Mouse (Mus musculus): ENCODE measurements around the gene Nr4a1. TPM values are rescaled to one million over a fixed set of nuclear protein-coding genes. Genes with fewer than 3 reads are reported as not detected.

The Nr4a1 gene
- total RNA-seq, 2 experiments from 2014 or later, result 7.7 to 10.5 TPM

- peak; percentile 92 to 95 for DNase-seq
Observed at GRCm38 (mm10) chr15:101315832-101316231, 61.8 kb downstream of the Nr4a1 start.

DNA sequence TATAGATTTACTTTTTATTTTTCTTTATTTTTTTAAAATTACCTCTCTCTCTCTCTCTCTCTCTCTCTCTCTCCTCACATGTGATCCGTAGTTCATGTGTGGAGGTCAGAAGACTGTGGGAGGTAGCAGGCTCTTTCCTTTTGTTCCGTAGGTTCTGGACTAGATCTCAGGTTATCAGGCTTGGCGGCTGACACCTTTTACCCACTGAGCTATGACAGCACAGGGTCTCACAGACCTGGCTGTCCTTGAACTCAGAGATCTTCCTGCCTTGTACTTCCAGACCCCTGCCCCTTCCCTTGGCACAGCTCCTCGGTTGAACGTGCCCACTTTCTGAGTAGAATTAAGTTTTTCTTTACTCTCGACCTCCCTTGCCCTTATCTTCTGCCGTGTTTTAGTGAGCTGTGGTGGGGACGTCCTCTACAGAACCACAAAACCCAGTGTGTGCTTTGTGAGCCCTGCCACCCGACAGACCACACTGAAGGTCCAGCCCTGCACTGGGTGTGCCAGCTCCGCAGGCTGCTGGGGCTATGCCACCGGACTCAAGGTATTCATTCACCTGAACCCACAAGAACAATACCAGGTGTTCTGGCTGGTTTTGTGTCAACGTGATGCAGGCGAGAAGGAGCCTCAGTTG is 62.3 kb downstream of the Nr4a1 start:
- no peak for DNase-seq

- DNase-seq, result peak in 1 of 2 experiments; percentile 35
Observed at GRCm38 (mm10) chr15:101316913-101317813, 63.1 kb downstream of the Nr4a1 start.

GRCm38 (mm10) chr15:101317814-101318500 is 63.9 kb downstream of the Nr4a1 start:
- peak in 1 of 2 experiments; percentile 28 for DNase-seq

DNA sequence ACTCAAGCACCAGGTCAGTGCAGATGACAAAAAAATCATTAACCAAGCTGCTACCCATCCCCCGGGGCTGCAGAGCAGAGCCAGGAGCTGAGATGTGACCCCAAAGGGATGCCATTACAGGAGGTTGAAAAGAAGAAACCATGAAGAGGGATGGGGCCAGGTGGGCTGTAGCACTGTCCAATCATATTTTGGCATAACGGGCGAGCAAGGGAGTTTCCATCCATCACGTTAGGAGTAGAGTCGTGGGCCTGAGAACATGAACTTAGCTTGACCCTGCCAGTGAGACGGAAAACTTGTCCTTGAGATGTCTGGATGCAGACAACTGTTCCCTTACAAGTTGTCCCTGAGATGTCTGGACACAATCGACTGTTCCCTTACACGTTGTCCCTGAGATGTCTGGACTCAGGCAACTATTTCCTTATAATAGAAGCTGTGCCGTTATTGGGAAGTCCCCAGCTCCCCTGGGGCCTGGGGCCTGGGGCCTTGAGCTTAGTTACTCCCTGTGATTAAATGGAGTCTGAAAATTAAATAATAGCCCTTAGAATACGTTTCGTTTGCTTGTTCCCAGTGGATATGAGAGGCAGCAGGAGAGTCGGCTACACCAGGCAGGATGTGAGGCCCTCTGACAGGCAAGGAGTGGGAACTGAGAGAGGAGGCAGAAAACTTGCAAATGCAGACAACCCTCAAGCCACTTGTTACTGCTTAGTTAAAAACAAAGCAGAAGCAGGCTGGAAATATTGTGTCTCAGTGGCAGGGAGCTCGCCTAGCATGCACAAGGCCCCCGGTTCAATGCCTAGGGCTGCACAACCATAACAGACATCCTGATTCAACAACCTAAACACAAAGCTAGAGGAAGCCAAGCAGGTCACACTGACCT is 65.1 kb downstream of the Nr4a1 start:
- DNase-seq, result peak; percentile 41 to 46

- peak in 1 of 2 experiments; percentile 38 for DNase-seq
Observed at GRCm38 (mm10) chr15:101320010-101320617, 66.0 kb downstream of the Nr4a1 start.

DNA sequence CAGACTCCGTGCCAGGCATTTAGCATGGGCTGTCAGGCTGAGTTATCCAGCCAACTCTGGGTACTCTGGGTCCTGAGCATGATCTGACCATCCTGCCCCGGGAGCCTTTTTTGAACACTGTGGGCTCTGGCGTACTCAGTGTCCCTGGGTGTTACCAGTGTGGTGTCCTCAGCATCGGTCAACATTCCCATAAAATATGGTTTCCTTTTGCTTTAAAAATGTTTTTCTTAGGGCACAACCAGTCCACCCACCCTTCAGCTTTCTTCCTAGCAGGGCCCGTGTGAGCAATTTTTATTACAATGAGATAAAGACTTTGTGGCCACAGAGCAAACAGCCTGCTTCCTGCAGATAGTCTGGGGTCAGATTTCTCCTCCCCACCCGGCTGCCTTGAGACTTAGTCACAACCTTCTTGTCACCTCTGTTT is 66.6 kb downstream of the Nr4a1 start:
- peak; percentile 44 to 76 for DNase-seq

GRCm38 (mm10) chr15:101321126-101321525 is 67.1 kb downstream of the Nr4a1 start:
- DNase-seq, result no peak

- DNase-seq, result no peak
Observed at GRCm38 (mm10) chr15:101322106-101322505, 68.0 kb downstream of the Nr4a1 start.

DNA sequence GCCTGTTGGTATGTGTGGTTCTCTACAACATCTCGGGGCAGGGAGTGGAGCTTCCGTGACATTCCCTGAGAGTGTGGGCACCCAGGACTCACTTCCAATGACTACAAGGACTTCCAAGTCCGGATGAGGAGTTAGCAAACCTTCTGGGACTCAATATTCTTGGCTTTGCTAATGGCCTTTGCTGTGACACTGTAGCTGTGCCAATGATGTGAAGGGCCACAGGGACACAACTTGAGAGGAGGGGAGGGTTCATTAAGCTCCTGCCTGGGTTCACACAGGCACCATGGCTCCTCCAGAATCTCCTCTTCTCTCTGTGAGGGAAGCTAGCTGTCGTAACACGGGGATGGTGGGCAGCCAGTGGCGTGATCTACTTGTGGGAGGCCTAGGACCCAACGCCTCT is 68.6 kb downstream of the Nr4a1 start:
- DNase-seq, result no peak

DNA sequence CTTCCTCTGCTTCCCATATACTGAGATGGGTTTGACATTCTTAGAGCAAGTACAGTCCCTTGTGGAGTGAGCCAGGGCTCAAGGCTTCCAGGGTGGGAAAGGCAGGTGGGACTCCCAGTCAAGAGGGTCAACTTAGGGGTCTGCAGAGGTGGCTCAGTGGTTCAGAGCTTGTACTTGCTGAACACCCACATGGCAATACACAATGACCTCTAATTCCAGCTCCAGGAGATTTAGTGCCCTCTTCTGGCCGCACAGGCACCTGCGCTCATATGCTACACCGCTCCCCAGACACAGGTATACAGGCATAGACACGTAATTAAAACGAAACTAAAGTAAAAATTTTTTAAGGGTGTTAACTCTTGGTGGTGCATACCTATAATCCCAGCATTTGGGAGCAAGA is 69.4 kb downstream of the Nr4a1 start:
- DNase-seq, result no peak

Other genes starting within 250 kb of the Nr4a1 start
- not detected for gene Gm47841, start 206.9 kb upstream of the Nr4a1 start, total RNA-seq (2021)
- 1 to 10 TPM; 1.1 to 1.2 TPM for gene Fignl2, start 175.7 kb upstream of the Nr4a1 start, total RNA-seq (2021)
- gene Ankrd33, start 138.5 kb upstream of the Nr4a1 start, total RNA-seq (2021), result not detected
- 10 to 100 TPM; 26.5 to 27.9 TPM for gene Acvrl1, start 125.7 kb upstream of the Nr4a1 start, total RNA-seq (2021)
- 10 to 100 TPM in 1 of 2 experiments, 1 to 10 TPM in 1; 9.8 to 10.3 TPM for gene Acvr1b, start 80.2 kb upstream of the Nr4a1 start, total RNA-seq (2021)
- 1 to 10 TPM; 8.7 to 9.7 TPM for gene Grasp, start 30.1 kb upstream of the Nr4a1 start, total RNA-seq (2021)
- 10 to 100 TPM; 20.0 to 21.3 TPM for gene Atg101, start 30.0 kb downstream of the Nr4a1 start, total RNA-seq (2021)
- gene 6030408B16Rik, start 38.9 kb downstream of the Nr4a1 start, total RNA-seq (2021), result 1 to 10 TPM in 1 of 2 experiments, under 1 TPM in 1; 0.69 to 1.1 TPM
- 1 to 10 TPM; 2.0 to 3.2 TPM for gene Krt80, start 115.9 kb downstream of the Nr4a1 start, total RNA-seq (2021)
- 1 to 10 TPM; 1.9 to 4.1 TPM for gene Krt7, start 156.8 kb downstream of the Nr4a1 start, total RNA-seq (2021)
- gene Krt87, start 184.5 kb downstream of the Nr4a1 start, total RNA-seq (2021), result not detected
- gene Krt88, start 193.5 kb downstream of the Nr4a1 start, total RNA-seq (2021), result not detected
- not detected for gene Krt81, start 209.5 kb downstream of the Nr4a1 start, total RNA-seq (2021)
- not detected for gene Krt86, start 219.2 kb downstream of the Nr4a1 start, total RNA-seq (2021)
- not detected for gene Krt83, start 237.2 kb downstream of the Nr4a1 start, total RNA-seq (2021)

Data from heart, adult 18-20 months (tissue).